Mouse (Mus musculus) lung, adult 18-20 months (tissue): Measurements from ENCODE around the gene Kif16b.
"Not testable (repeated sequence)": the region's sequence is repeated elsewhere in the genome, so short reads cannot be mapped to it uniquely, and the experiment has no call there.

Experiments used
- DNase-seq, 2 experiments: peaks; one replicate each; pipeline ENCODE4 v3.0.0; 2022; ENCODE audit warnings: mixed read lengths in 2 of 2

Gene Kif16b

DNA sequence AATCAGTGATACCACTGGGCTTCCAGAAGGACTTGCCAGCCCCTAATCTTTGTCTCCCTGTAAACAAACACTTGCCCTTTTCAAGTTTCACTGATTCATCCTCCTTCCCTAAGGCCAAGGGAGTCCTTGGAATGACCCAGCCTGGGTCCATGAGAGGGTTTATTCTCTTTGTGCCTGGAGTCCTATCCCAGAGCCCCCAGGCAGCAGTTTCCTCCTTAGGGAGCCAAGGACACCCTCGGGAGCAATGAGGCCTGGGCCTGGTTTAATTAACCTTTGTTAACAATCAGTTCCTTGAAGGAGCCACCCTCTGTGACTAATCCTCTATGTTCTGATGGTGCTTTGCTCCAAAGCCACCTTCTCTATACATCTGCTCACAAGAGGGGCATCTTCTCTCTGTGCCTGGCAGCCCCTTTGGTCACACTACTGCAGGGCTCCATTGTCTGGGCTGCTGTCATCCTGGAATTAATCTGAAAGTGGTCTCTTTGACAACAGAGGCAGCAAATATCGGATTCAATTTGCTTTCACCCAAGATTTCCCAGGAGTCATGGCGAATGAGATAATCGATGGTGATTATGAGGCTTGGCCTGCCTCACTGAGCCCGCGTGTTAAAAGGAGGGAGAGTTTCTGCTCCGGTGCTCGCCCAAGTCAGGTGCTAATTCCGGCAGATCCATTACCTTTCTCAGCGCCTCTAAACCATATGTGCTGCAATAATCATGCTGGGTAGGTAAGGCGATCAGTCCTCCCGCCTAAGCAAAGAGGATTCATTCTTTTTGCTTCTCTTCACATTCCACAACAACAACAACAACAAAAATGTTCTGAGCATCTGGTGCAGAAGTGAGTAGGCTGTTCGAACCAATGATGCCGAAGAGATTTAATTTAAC, 311.7 kb downstream of the Kif16b start:
- DNase-seq, result no peak

DNA sequence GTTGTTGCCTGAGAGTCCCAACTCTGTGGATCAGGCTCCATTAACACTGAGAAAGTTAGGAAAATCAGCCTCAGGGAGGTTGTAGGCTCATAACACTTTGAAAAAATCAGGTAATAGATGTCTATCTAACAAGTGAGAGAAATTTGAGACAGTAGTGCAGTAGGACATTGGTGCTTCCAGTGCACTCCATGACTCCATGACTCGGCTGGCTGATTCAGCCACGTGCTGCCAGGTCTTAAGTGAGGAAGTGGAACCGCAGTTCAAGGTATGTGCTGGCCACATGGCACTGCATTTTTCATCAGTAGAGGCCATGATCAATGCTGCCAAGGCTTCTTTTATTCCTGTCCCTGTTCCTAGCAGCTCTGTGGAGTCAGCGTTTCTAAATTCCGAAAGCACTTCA, 315.5 kb downstream of the Kif16b start:
- DNase-seq, result no peak

DNA sequence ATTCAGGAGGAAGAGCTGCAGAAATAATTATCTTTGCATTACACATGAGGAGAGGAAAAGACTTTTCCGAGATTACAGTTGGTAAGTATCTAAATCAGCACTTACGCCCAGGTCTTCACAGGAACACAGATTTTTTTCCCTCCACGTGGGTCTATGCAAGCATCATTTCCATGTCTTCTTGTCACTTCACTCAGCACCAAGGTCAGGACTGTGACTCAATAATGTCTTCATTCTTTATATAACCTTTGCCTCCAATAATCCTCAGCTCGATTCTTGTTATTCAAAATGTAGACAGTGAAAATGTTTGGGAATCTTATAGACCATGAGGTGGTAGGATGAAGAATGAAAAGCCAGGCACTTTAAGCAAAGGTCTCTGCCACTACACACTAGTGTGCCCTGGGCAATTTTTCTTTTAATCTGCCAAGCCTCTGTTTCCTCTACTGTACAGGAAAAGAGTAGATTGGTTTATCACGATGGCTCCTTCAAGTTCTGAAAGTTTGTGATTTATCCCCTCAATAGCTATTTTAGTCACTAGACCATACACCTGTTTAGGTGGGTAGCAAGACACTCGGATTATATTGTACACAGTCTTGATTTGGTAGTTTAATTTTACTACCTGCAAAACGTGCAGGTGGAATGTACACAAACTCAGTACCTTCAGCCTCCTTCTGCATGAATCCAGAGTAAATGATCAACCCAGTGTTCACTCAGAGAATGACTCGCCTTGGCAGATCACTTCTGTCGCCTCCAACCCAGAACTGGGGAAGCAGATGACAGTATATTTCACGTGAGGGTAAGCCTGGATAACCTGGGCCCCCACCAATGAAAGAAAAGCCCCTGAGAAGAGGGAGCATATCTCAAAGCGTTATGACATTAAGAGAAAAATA, 316.2 kb downstream of the Kif16b start:
- no peak for DNase-seq

DNA sequence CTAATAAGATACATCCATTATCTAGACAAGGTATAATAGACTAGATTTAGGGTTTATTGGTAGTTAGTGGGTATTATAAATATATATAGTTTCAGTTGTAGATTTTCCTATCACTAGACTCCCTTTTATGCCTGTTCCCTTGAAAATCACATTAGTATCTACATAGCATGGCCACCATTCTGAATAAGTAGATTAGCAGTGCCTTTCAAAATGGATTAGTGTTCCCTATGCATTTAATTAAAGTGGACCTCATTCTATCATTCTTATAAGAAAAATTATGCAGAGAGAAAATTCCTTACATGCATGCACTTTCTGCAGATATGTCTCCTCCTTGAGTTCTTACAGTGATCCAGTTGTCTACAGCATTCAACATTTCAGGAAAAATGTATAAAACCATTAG, 320.9 kb downstream of the Kif16b start:
- DNase-seq, result no peak

DNA sequence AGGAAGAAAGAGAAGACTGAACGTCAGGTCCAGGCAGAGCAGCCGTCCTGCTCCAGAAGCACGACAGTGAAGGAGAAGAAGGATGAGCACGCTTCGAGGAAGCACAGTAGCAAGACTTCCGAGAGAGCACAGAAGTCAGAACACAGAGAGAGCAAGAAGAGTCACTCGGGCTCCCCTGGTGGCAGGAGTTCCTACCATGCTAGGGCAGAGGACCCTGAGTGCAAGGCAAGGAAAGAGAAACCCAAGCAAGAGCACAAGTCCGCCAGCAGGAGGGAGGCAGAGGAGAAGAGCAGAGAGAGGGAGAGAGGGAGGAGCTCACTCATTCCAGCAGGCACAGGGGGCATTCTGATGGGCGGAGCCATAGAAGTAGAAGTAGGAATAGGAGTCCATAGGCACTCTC, 323.9 kb downstream of the Kif16b start:
- not testable (repeated sequence) for DNase-seq

DNA sequence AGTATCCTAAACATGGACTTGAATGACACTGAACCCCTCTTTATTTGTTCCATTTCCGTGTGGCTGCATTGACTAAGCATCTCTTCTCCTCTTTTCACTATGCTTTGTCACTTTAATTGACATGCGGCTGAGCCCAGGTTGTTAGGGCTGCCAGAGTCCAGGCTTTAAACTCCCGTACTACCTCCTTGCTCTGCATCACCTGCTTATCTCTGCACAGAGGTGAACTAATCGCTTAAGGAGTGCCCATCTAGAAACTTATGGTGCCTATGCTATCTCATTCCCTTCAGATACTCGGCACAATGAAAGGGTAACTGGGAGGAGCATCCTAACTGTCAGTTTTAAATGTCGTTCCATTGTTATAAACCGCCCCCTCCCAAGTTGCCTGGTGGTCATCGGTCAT, 331.6 kb downstream of the Kif16b start:
- no peak for DNase-seq
